Mouse (Mus musculus) kidney, postnatal 10 days (tissue): ENCODE results near the gene Olfr611.
"Not testable (repeated sequence)": the region's sequence is repeated elsewhere in the genome, so short reads cannot be mapped to it uniquely, and the experiment has no call there.

Experiments
- DNase-seq: peaks from one replicate; pipeline ENCODE4 v3.0.0; 2021; ENCODE audit warnings: mixed read lengths

Olfr611 gene

DNA sequence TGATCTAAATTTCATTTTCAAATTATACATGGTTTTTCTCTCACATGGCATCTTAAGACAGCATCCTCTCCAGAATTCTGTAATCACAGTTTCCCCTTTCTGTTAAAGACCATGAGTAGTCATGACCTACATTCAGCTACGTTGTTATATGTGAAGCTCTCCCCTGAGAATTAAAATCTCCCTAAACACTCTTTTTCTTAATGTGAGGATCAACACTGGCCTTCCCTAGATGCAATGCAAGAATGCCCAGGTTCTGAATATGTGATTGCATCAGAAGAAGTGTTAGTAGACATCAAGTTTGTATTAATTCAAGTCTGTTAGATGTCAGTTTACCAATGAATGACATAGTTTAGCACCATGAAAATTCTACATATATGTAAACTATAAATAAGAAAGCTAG, at the start of gene Olfr611:
TSS of gene Olfr611 (minus strand) at position 101 of the 400 bp plus-strand sequence.
- DNase-seq = not testable (repeated sequence)

DNA sequence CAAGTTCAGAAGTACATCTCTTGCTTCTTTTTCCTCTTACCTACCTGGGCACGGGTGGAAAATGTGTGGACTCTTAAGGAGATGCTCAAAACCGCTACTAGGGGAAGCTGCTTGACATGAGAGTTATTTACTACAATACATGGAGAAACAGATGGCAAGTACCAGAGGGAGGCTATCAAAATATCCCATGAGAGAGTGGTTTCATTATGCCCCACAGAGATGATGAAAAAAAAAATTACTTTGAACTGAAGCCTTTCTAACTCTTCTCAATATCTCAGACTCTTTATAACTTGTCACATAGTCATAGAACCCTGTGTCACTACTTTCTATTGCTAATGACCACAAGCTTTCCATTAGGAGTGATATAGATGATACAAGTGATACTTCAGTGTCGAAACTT, 48.4 kb upstream of the Olfr611 start, which contains the start of gene Olfr616:
TSS of gene Olfr616 (minus strand) at position 101 of the 400 bp plus-strand sequence.
- no peak for DNase-seq

DNA sequence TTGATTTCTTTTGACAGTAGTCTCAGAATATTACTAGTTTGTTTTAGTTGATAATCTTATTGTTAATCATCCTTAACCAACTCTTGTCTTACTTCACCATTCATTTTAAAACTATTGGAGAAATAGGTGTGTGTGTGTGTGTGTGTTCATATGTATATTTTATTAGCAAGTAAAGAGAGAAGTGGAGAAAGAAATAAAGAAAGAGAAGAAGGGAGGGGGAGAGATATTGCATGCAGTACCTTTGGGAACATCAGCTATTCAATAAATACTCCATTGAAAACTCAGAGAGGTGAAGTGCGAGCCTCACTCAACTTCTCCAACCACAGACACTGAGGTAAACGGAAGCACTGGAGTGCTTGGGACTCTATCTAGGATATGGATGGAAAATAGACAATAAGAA, 35.1 kb upstream of the Olfr611 start, which contains the start of gene Olfr615:
TSS of gene Olfr615 (plus strand) at position 301 of the 400 bp plus-strand sequence.
- no peak for DNase-seq

DNA sequence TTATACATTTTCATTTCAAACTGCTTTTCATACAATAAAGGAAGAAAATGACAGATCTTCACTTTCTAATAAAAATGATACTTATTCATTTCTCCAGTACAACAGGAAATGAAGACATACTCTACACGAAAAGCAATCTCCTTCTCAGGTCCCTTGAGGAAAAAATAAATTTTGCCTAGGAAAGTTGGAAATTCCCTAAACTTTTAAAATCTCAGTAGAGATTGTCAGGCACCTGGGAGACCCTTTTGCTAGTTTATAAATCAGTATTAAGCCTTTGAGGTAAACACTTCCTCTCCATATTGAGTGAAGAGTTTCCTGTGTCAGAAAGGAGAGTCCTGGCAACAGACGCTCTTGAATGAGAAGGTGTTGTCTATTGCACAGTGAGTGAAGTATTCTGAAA, 27.1 kb upstream of the Olfr611 start, which contains the start of gene Olfr613:
TSS of gene Olfr613 (plus strand) at position 301 of the 400 bp plus-strand sequence.
- no peak for DNase-seq

DNA sequence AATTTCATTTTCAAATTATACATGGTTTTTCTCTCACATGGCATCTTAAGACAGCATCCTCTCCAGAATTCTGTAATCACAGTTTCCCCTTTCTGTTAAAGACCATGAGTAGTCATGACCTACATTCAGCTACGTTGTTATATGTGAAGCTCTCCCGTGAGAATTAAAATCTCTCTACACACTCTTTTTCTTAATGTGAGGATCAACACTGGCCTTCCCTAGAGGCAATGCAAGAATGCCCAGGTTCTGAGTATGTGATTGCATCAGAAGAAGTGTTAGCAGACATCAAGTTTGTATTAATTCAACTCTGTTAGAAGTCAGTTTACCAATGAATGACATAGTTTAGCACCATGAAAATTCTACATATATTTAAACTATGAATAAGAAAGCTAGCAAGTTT, 22.0 kb upstream of the Olfr611 start, which contains the start of gene Olfr612:
TSS of gene Olfr612 (minus strand) at position 101 of the 400 bp plus-strand sequence.
- DNase-seq = not testable (repeated sequence)

GRCm38 (mm10) chr7:103512022-103512421, 8.6 kb downstream of the Olfr611 start, which contains the start of gene Olfr610:
TSS of gene Olfr610 (minus strand) at chr7:103512122.
- no peak for DNase-seq

- no peak for DNase-seq
Observed at GRCm38 (mm10) chr7:103497962-103498361, 22.7 kb downstream of the Olfr611 start, which contains the start of gene Olfr609. TSS of gene Olfr609 (minus strand) at chr7:103498062.

DNA sequence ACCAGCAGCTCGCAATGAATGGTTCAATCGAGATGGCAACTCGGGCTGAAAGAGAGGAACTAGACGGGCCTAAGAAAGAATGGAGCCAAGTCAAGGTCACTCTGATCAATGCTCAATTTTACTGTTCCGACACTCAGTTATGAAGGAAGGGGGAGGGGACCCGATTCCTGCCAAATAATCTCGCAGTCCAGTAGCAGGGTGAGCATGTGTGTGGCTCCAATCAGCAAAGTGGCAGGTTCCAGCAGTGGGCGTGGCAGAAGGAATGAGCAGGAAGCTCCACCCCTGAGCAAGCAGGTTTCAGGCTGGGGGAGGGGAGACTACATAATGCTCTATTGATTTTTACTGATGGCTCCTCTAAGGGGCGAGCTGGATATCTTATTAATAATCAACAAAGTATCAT, 43.5 kb downstream of the Olfr611 start:
- not testable (repeated sequence) for DNase-seq

DNA sequence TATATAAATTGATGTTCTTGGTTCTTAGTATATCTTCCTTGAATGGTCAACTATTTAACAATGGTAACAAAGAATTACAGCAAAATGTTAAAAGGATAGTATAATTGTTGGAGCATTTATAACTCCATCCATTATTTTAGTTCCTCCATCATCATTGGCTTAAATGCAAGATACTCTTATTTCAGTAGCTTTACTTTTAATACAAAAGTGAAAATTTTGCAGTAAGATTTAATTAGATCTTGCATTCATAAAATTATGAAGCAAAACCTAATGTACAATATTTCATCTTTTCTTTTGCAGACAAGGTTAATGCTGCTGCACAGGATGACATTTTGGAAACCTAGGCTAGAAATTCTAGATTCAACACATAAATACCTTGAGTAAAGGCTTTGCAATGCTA, 51.1 kb downstream of the Olfr611 start, which contains the start of gene Olfr608:
TSS of gene Olfr608 (plus strand) at position 301 of the 400 bp plus-strand sequence.
- no peak for DNase-seq
